13 mouse cellular contexts compared by ENCODE assay signal in the genomic region with DNA sequence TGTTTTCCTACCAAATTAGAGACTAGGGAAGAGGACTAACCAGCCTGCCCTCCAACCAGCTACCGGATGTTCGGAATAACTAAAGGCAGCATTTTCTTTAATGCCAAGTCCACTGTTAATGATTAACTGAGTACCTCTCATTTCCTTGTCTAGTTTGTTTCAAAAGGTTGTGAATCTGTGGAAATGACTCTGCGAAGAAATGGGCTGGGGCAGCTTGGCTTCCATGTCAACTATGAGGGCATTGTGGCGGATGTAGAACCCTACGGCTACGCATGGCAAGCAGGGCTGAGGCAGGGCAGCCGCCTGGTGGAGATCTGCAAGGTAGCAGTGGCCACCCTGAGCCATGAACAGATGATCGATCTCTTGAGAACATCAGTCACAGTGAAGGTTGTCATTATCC.
DNase-seq lines count a peak whose midpoint lies in the region; ATAC-seq and TF ChIP-seq lines count a peak whose summit lies in the region.
"Had no signal": no experiment of that assay in that cellular context is flagged by ENCODE, and none has a peak within 500 bp of the region (broad histone marks: within the 10 kb centered on the region; RNA-seq: fewer than 3 reads in every experiment).

No protein-coding gene starts in this region.

- H3K9ac ChIP-seq in hindbrain, postnatal 0 days (replicated peaks; ENCODE audit: low read length): no peak overlapping the region
- H3K9ac ChIP-seq in hindbrain, embryonic 14.5 days: no peak overlapping the region

- TF ChIP-seq CTCF in hindbrain, postnatal 0 days (IDR thresholded peaks at IDR 0.05; ENCODE audit: low read depth): no peak

- H3K4me1 ChIP-seq in hindbrain, postnatal 0 days (ENCODE audit: insufficient read depth, low read length): no peaks in the 10 kb centered on the region; the same call in 1 of the 2 replicates
- H3K4me1 ChIP-seq in hindbrain, embryonic 14.5 days (replicated peaks; ENCODE audit: control insufficient read depth, insufficient read depth, low read length): no peaks in the 10 kb centered on the region

- H3K9me3 ChIP-seq in hindbrain, postnatal 0 days (ENCODE audit: low read length): no peaks in the 10 kb centered on the region
- no peaks in the 10 kb centered on the region for H3K9me3 ChIP-seq in hindbrain, embryonic 14.5 days (ENCODE audit: control insufficient read depth, low read length)
- H3K9me3 ChIP-seq: forebrain, embryonic 10.5 days; heart, embryonic 10.5 days had no signal

- H3K27ac ChIP-seq in hindbrain, postnatal 0 days: 0 out of 2 replicates have a peak overlapping the region, but pooled peaks have one; percentile 15
- H3K27ac ChIP-seq in hindbrain, embryonic 14.5 days: no peak overlapping the region
- H3K27ac ChIP-seq: forebrain, embryonic 10.5 days; gastrocnemius, adult 2 months; heart, embryonic 10.5 days; macrophage had no signal

- ATAC-seq in hindbrain, postnatal 0 days: no peak
- ATAC-seq in hindbrain, embryonic 14.5 days (ENCODE audit: low FRiP score): no peak

- no peak overlapping the region for H3K4me2 ChIP-seq in hindbrain, postnatal 0 days (ENCODE audit: low read depth, low read length)
- H3K4me2 ChIP-seq in hindbrain, embryonic 14.5 days (replicated peaks): no peak overlapping the region

- 81% methylated on average over 8 of the region's 8 CpGs for WGBS in hindbrain, postnatal 0 days
- WGBS in hindbrain, embryonic 14.5 days: 87% methylated on average over 8 of the region's 8 CpGs

- no peak for DNase-seq in hindbrain, postnatal 0 days (ENCODE audit: low spot score)
- no peak for DNase-seq in hindbrain, embryonic 14.5 days (ENCODE audit: low spot score)
- DNase-seq in retina, embryonic 14.5 days (ENCODE audit: low spot score): peak; percentile 23
- DNase-seq in retina, postnatal 1 day: no peak
- DNase-seq in kidney, postnatal 36 days: peak; percentile 52 to 74
- DNase-seq in yolk sac, embryonic 10.5 days (ENCODE audit: low spot score): peak; percentile 26
- DNase-seq in cerebellum, postnatal 25 days: no peak
- DNase-seq in layer of hippocampus, adult 8-10 months (ENCODE audit: low spot score in 2 of 2): no peak
- DNase-seq: thymus, postnatal 14 days had no signal

- H3K4me3 ChIP-seq in hindbrain, postnatal 0 days (ENCODE audit: low read length): no peak overlapping the region
- no peak overlapping the region for H3K4me3 ChIP-seq in hindbrain, embryonic 14.5 days (replicated peaks; ENCODE audit: low read length)
- H3K4me3 ChIP-seq: forebrain, embryonic 10.5 days; gastrocnemius, adult 2 months; heart, embryonic 10.5 days had no signal

- no peaks in the 10 kb centered on the region for H3K27me3 ChIP-seq in hindbrain, postnatal 0 days (ENCODE audit: insufficient read depth, low read length)
- no peaks in the 10 kb centered on the region for H3K27me3 ChIP-seq in hindbrain, embryonic 14.5 days (ENCODE audit: control insufficient read depth, insufficient read depth, low read length)

- no peaks in the 10 kb centered on the region for H3K36me3 ChIP-seq in hindbrain, postnatal 0 days (ENCODE audit: insufficient read depth, low read length)
- peaks cover 4% of the 10 kb centered on the region; the same call in 1 of the 2 replicates for H3K36me3 ChIP-seq in hindbrain, embryonic 14.5 days (replicated peaks; ENCODE audit: control insufficient read depth, insufficient read depth)

Comparison
In these comparisons a context has a peak if more than half of its experiments do, and no peak if none do; other contexts are left out.
1. DNase-seq: peak in retina, embryonic 14.5 days (single experiment), kidney, postnatal 36 days (2 of 2) and yolk sac, embryonic 10.5 days (single experiment); none in hindbrain, postnatal 0 days (single experiment), hindbrain, embryonic 14.5 days (single experiment), retina, postnatal 1 day (single experiment), cerebellum, postnatal 25 days (0 of 2) and layer of hippocampus, adult 8-10 months (0 of 2).